Comparison of ENCODE assay signal across 9 mouse cellular contexts in genomic region chr3:92150631-92151277, GRCm38 (mm10). TPM values are rescaled to one million over a fixed set of nuclear protein-coding genes. Genes with fewer than 3 reads are reported as not detected.
A peak's percentile ranks its signal among the peaks of the same experiment; 100 is the strongest.
DNase-seq lines count a peak whose midpoint lies in the region; ATAC-seq and TF ChIP-seq lines count a peak whose summit lies in the region.
"Had no signal": no experiment of that assay in that cellular context is flagged by ENCODE, and none has a peak within 500 bp of the region (broad histone marks: within the 10 kb centered on the region; RNA-seq: fewer than 3 reads in every experiment).

No protein-coding gene starts in this region.

- H3K36me3 ChIP-seq in E14TG2a.4 (ENCODE audit: insufficient read depth, low read length) = no peaks in the 10 kb centered on the region
- H3K36me3 ChIP-seq in lung, postnatal 0 days (ENCODE audit: insufficient read depth, low read length) = no peaks in the 10 kb centered on the region

- no peak overlapping the region for H3K9ac ChIP-seq in lung, postnatal 0 days (replicated peaks; ENCODE audit: low read depth)

- H3K4me2 ChIP-seq in lung, postnatal 0 days (replicated peaks; ENCODE audit: low read depth, low read length) = no peak overlapping the region

- peak; percentile 76 for DNase-seq in ZHBTc4 (ENCODE audit: low read depth, low spot score)
- peak; percentile 89 for DNase-seq in embryo, embryonic 10.5 days (ENCODE audit: low spot score)
- peak; percentile 28 to 58 for DNase-seq in layer of hippocampus, adult 8-10 months (ENCODE audit: low spot score in 2 of 2)
- peak; percentile 74 for DNase-seq in lung, postnatal 0 days (ENCODE audit: low spot score)
- DNase-seq in right cerebral cortex, postnatal 10 days (ENCODE audit: low spot score in 2 of 2) = peak; percentile 79 to 83
- no peak for DNase-seq in ovary, postnatal 36 days (ENCODE audit: low spot score)

- peak; percentile 54 for TF ChIP-seq CTCF in E14TG2a.4 (conservative IDR thresholded peaks at IDR 0.05; ENCODE audit: low read length)
- peak; percentile 81 for TF ChIP-seq CTCF in lung, postnatal 0 days (IDR thresholded peaks at IDR 0.05)

- H3K9me3 ChIP-seq in E14TG2a.4 (ENCODE audit: low read length) = no peaks in the 10 kb centered on the region
- H3K9me3 ChIP-seq in lung, postnatal 0 days (ENCODE audit: low read length) = no peaks in the 10 kb centered on the region

- H3K27ac ChIP-seq in lung, postnatal 0 days (ENCODE audit: low read length) = no peak overlapping the region
- H3K27ac ChIP-seq: macrophage had no signal

- ATAC-seq in hematopoietic stem cell, adult 5-6 weeks (replicated peaks in 1 of 2; ENCODE audit: insufficient read depth in 1 of 2, low FRiP score in 2 of 2, low TSS enrichment in 1 of 2, low read depth in 1 of 2, poor library complexity in 2 of 2, severe bottlenecking in 2 of 2) = peak; percentile 82 to 93
- ATAC-seq in lung, postnatal 0 days = peak; percentile 56; the same call in 1 of the 2 replicates

- H3K27me3 ChIP-seq in E14TG2a.4 (ENCODE audit: insufficient read depth, low read length) = no peaks in the 10 kb centered on the region; the same call in 1 of the 2 replicates
- H3K27me3 ChIP-seq in lung, postnatal 0 days (replicated peaks; ENCODE audit: insufficient read depth, low read length) = no peaks in the 10 kb centered on the region

- H3K4me1 ChIP-seq in E14TG2a.4 (replicated peaks; ENCODE audit: low read depth, low read length) = no peaks in the 10 kb centered on the region
- no peaks in the 10 kb centered on the region for H3K4me1 ChIP-seq in lung, postnatal 0 days (ENCODE audit: insufficient read depth, low read depth, low read length)

- WGBS in lung, postnatal 0 days = 19% methylated on average over 8 of the region's 8 CpGs

- TF ChIP-seq EP300 in lung, postnatal 0 days (IDR thresholded peaks at IDR 0.05) = no peak

- H3K4me3 ChIP-seq in E14TG2a.4 (replicated peaks; ENCODE audit: low read length) = no peak overlapping the region
- no peak overlapping the region for H3K4me3 ChIP-seq in lung, postnatal 0 days (ENCODE audit: low read depth, low read length)

RNA-seq across cellular contexts. Expression of gene Lelp1, which starts 8.2 kb away (rescaled TPM):
- total RNA-seq in hematopoietic stem cell, adult 5-6 weeks (2017) = not detected in 2 replicates
- total RNA-seq in layer of hippocampus, adult 8-10 months (2022) = not detected
- not detected in 2 replicates for polyA plus RNA-seq in lung, postnatal 0 days (2015; fragmentation: Nextera tagmentation; extraction: Ambion mirVana)
- polyA plus RNA-seq: macrophage had no signal

RNA-seq across cellular contexts. Expression of gene Prr9, which starts 27.0 kb away (rescaled TPM):
- not detected in 2 replicates for total RNA-seq in hematopoietic stem cell, adult 5-6 weeks (2017)
- not detected for total RNA-seq in layer of hippocampus, adult 8-10 months (2022)
- not detected in 2 replicates for polyA plus RNA-seq in lung, postnatal 0 days (2015; fragmentation: Nextera tagmentation; extraction: Ambion mirVana)
- polyA plus RNA-seq: macrophage had no signal
